Mouse (Mus musculus) E14TG2a.4 (cell line): ENCODE measurements around the gene Auts2.

ENCODE experiments used
- CTCF ChIP-seq: conservative IDR thresholded peaks from 2 replicates; pipeline ENCODE4 v1.5.1; 2014; ENCODE audit warnings: low read length
- NANOG ChIP-seq: IDR thresholded peaks from 2 replicates; pipeline ENCODE4 v1.6.1; 2014; ENCODE audit warnings: borderline replicate concordance, low read length, mixed read lengths

DNA sequence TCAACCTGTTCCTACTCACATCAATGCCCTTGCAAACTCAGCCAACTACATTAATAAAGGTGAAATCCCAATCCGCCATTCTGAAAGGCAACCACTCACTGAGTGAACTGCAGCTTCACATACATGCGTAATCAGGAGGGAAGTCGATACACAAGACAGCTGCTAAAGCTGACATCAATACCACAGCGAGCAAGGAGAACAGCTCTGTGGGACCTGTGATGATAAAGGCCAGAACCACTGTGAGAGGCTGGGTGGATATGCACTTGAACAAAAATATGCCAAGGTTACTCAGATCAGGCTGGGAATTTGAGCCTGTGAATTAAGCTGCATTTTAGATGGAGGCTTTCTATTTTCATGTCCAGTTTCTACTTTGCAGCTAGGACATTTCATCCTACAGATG, 271.0 kb downstream of the Auts2 start:
- TF ChIP-seq CTCF = no peak
- TF ChIP-seq NANOG = no peak
